Mouse (Mus musculus): ENCODE measurements around the gene C77080.

The C77080 gene

DNA sequence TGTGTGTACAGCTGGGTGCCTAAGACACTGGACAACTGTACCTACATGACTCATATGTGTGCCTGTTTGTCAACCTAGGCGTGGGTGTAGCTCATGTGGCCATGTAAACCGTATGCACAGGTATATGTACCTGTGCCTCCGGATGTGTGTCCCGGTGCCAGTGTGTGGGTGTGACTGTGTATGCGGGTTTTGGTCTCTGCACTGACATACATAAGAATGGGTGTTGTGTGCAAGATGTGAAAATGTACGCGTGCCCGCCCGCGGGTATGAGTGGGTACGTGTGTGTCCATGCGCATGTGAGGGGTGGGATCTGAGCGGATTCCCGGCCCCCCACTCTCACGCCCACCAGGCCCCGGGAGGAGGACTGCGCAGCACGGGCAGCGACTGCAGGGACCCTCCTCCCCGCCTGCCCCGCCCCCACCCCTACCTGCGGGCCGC is 22.6 kb downstream of the C77080 start:
- no peak for DNase-seq (ENCODE audit: low spot score in 2 of 2)

DNA sequence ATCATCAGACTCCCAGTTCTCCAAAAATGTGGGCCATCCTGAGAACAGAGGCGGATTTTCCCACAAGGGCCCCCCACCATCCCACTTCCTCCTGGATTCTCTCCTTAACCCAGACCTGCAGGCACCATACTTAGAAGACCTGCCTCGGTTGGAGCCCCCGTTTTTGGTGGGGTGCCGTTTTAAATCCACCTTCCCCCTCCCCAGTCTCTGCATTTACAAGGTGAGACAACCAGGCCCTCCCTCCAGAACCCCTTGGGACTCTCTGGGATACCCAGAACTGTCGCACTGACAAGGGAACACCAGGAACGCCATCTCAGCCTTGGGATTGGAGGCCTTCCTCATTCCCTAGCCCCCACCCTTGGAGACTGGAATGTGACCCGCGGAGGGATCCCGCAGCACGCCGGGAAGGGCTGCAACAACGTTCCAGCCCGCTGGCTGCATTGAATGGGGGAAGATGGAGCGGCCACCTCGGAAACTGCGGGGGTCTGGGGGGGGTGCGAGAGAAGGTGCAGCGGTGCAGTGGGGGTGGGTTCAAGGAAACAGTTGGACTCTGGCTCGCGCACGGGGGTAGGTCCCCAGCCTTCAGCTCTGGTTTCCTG is 23.3 kb downstream of the C77080 start:
- DNase-seq (ENCODE audit: low spot score in 2 of 2) = no peak

DNA sequence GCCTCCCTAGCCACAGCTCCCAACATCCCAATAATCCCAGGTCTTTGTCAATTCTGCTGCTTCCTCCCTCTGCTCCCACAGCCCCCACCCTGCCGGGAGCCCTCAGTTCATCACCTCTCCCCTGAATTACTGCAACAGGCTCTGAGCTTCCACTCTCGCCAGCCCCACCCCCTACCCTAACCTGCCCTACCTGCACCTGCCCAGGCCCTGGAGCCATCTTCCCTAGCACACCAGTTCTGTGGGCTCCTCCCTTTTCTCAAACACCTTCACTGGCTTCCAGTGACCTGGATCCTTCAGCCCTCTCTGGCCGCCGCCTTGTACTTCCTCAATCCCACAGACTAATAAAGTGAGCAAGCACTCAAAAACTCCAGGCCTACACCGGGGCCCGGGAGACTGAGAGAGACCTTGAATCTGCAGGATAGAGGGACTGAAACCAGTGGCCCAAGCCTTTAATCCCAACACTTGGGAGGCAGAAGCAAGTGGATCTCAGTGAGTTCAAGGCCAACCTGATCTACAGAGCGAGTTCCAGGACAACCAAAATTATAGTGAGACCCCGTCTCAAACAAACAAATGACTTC is 24.9 kb downstream of the C77080 start:
- no peak for DNase-seq (ENCODE audit: low spot score in 2 of 2)

DNA sequence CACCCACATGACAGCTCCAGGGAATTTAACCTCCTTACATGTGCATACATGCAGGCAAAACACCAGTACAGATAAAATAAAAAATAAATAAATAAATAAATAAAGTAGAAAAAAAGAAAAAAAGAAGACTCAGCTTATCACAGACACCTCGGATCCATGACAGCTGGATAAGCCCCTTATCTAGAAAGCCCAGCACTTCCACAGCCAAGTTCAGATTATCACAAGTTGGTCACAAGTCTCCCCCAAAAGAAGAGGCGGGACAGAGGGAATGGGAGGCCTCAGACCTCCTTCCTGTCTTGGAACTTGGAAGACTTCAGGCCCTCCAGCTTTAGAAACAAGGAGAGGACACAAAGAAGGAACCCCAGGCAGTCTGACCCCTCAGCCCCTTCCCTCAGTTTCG is 26.1 kb downstream of the C77080 start:
- DNase-seq (ENCODE audit: low spot score in 2 of 2) = no peak

DNA sequence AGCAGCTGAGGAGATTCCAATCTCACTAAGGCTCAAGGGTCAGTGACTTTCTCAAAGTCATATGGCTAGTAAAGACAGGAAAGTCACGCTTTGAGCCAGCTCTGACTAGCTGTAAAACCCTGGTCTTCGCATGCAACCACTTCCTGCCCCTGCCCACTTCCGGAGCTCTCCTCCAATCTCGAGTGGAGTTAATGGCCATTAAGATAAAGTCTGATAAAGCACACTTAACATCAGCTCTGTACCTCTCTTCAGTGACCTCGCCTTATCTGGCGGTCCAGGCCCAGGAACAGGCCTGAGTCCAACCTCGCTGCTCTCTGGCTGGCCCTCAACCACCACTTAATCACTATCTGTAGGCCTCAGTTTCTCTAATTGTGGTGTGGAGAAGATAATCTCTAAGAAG is 26.7 kb downstream of the C77080 start:
- peak in 1 of 2 experiments; percentile 22 for DNase-seq (ENCODE audit: low spot score in 2 of 2)

DNA sequence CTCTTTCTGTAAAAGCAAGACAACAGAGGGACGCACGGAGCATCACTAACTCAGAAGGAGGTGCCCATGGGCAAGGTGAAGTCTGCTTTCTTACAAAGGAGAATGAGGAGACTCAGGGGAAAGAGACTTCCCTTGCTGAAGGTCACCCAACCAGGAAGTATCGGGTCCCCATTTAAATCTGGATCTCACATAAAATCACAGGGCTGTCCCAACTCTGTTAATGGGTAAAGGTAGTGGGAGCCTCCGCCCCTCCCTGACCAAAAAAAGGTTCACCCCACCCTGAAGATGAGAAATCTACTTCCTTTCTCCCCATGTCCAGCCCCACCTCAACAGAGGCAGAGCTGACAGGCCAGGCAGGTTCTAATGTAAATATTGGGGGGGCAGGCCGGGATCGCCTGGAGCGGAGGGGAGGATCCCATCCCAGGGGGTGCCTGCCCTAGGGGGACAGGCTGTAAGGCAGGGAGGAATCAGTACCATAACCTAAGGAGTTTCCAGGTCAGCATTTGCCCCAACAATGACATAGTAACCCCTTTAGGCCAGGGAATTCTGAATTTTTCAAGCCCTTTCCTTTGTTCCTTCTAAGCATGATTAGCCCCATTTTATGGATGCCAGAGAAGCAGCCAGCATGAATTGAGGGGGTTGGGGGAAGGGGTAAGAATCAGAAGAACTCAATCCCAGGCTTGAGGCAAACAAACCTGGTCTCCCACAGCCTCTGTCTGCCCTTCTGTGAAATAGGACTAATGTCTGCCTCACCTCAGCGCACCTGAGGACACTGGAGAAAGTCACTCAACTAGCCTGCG is 28.4 kb downstream of the C77080 start:
- no peak for DNase-seq (ENCODE audit: low spot score in 2 of 2)

DNA sequence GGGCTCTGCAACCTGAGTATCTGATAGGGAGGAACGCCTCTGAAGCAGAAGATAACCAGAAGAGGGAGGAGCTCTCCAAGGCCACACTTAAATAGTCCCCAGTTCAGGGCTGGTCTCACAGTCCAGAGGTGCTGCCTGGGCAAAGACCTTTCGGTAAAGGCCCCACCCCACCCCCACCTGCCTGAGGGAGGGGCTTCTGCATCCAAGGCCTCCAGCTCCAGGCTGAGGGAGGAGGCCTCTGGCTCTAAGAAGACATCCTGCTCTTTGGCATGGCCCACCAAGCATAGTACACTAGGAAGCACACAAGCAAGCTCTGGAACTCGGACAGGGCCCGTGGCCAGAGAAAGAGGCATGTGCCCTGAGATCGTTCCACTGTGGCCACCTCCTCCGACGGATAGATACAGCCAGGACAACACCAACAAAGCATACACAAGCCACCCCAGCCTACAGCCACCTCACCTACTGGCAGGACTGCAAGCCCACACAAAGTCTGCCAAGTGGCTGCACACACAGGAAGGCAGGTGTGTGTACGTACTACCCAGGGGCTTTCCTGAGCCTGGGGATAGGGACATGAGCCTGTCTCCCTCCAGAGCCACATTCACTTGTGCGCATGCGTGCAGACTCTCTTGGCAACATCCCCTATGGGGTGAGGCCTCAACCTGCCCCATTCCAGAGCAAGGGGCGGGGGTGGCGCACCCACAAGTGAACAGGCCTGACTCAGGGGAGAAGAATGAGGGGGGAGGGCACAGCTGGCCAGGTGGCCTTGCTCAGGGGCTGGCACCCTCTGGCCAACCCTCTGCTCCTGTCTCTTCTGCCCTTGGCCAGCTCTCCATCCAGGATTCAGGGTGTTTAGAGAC is 29.4 kb downstream of the C77080 start:
- no peak for DNase-seq (ENCODE audit: low spot score in 2 of 2)

DNA sequence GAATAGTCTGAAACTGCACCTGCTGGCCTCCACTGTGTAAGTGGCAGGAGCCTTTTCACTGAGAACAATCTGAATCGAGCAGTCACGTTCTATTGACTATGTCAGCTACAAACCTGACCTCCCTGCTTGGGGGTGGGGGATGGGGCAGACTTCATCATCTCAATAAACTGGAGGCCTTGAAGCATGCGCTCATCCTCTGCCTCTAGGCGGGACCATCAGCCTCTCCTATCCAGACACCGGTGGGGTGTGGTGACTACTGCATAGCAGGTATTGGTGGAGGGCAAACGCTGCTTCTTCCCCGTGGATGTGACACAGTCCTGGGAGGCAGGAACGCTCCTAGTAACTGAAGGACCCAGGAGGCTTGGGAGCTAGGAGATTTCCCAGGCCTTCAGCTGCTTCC is 30.3 kb downstream of the C77080 start:
- no peak for DNase-seq (ENCODE audit: low spot score in 2 of 2)

DNA sequence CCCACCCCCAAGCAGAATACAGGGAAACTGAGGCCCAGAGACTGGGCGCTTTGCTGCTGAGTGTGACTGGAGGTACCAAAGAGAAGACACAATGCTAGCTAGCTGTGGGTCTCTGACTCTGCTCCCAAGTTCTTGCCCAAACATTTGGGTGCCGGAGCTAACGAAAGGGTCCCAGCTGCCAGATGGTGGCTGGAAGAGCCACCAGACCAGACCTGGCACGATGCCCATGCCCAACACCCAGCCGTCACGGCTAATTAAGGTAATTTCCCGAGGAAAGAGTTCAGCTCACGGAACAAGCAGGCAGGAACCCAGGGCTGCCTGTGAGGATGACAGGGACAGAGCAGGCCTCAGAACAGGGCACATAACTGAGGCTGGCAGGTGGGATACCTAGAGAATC is 33.2 kb downstream of the C77080 start:
- no peak for DNase-seq (ENCODE audit: low spot score in 2 of 2)

DNA sequence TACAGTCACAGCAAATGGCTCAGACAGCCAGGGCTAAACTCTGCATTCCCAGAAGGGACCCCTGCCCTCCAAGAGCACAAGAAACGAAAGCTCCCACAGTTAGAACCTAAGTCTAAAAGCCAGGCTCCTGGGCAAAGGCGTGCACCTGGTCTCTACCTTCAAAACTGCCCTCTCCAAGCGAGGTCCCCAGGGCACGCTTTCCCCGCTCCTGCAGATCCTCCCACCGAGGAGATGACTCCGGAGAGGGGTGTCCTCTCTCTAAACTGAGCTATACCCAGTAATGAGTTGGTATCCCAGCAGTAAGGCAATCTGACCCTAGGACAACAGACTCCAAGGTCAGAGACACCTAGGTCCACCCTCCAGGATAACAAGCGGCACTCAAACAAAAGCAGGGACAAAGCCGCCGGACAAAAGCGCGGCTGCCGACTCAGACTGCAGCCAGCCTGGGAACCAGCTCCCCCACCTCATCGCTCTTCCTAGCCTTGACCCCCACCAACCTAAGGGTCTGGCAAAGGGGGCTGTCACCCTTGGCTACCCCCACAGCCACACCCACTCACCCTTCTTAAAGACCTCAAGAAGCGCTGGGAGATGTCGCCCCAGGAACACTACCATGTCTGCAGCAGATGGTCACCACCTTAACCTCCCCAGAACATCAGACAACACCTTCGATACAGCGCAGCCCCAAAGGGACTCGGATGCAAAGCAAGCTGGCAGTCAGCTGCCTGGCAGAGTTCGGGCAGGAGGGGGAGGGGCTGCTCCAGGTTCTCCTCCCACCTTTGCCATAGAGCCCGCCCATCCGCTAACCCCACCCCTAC is 33.8 kb downstream of the C77080 start:
- DNase-seq (ENCODE audit: low spot score in 2 of 2) = no peak

DNA sequence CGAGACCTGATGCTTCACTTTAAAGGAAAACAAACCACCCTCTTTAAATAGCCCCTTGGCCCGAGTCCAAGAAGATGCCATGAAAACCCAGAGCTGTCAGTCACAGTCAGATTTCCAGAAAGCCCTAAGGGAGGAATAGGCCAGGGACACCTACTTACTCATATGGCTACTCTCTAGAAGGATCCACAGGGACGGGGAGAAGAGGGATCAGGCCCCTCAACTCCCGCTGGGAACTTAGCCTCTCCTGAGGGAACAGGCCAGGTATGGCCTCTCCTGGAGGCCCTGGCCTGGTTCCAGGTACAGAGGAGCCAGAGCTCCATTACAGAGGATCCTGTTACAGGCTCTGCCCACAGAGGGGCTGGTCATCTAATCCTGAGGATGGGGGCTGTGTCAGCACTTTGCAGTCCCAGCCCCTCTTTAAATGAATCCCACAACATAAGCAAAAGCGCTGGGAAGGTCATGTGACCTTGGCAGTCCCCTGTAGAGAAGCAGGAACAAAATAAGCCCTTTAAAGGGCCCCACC is 34.7 kb downstream of the C77080 start:
- no peak for DNase-seq (ENCODE audit: low spot score in 2 of 2)

DNA sequence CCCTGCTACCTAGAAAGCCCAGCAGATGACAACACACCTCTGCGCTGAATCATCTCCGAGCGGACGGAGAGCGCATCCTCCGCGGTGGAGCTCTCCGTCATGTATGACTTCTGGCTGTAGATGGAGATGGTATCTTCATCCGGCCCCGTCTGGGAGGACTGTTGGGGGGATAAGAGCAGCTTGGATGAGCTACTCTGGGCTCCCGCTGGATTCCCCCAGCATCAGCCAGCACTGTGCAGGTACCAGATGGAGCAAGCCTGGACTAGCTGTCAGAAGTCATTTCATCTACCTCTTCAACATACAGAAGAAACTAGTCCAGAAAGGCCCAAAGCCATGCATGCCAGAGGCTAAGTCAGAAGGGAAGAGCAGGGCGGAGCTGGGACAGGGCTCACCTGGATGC is 35.9 kb downstream of the C77080 start:
- no peak for DNase-seq (ENCODE audit: low spot score in 2 of 2)

DNA sequence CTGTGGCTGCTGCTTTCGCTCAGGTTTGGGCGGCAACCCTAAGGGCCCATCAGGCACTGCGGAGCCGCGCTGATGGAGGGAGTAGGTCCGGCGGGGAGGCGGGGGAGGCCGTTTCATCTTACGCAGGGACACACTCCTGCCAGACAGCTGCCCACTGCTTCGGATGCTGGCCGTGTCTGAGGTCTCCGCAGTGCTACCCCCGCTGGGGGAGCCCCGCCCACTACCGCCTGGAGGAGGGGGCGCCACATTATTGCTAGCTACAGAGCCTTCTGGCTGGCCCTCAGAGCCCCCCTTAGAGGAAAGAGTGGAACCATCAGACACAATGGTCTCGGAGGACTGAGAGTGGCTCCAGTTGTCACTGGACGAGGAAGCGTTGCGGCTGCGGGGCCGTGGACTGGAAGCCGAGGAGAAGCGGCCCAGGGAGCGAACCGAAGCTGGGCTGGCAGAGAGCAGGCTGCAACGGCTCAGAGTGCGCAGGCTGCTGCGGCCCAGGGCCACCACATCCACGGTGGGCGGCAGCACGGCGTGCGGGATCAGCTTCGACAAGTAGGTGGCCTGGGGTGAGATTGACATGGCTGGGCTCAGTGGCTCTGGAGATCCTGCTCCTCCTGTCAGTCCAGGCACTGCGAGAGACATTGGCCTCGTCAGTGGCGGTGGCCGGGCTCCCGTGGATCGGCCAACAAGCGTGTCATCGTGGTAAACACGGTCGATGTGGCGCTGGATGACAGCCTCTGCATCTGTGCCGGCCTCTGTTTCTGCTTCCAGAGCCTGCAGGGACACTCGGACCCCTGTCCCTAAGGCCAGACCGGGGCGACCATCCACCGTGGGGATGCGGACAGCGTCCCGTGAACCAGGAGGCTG is 37.6 kb downstream of the C77080 start:
- DNase-seq (ENCODE audit: low spot score in 2 of 2) = no peak

DNA sequence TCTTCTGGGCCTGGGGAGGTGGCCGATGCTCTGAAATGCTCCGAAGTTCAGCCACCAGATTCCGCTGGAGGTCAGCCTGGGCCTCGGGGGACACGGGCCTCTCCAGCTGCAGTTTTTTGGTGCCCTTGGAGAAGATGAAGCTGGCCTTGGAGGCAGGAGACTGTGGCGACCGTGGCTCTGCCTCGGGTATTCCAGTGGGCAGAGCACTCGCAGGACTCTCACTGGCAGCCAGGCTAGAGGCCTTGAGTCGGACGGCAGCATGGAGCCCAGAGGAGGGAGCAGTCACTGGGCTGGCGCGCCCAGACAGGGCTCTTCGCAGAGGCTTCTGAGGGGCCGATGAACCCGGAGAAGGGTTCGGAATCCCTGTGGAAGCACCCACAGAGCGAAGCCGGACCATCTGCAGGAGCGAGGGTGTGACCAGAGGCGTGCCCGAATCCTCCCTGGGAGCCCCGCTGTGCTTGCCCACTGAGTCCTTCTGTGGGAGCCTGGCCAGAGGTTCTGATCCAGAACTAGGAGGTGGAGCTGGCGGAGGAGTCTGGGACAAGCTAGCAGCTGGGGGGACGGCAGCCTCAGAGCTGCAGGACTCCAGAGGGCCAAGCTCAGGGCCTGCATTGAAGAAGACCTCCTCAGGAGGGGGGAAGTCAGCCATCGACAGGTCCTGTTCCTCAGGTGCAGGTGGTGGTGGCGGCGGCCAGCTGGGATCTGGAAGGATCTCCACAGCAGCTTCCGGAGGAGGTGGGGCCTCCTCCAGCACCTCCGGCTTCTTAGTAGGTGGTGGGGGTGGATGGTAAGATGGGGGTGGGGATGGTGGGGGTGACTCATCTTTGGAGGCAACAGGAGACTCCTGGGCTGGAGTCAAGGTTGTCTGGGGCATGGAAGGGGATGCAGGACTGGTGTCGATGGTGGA is 38.9 kb downstream of the C77080 start:
- DNase-seq (ENCODE audit: low spot score in 2 of 2) = no peak

DNA sequence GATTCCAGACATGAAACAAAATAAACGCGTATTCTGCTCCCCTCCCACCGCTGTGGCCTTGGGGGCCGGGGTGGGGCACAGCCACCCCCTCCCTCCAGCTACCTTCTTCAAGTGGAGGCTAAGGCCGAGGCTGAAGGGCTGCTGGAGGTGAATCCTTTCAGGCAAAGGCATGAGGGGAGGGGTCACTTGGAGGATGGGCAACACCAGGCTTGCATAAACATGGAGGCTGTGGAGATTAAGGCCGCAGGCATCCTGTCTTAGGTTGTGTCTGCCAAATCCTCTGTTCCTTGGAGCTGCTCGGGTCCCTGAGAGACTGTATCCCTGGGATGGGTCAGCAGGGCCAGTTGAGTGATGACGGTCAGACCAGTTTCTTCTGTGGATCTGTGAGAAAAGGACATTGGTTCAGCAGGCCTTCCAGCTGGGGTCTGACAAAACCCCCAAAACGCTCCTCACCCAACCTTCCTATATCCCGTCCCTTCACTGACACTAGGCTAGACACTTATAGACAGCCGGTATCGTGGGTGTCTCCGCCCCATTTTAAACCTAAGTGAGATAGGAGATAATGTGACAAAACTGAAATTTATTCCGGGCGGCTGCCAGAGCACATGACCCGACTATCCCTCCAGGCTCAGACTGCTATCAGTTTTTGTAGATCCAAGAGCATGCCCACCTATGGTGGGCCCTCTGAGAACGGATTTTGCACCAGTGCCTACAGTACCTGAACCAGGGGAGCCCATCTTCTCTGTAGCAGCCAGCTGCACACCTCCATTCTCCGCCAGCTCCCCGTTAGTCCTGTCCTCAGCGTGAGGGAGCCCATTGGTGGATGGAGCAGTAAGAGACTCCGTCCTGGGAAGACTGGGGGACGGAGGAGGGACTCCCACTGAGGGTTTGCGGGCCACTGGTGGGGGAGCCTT is 39.9 kb downstream of the C77080 start:
- no peak for DNase-seq (ENCODE audit: low spot score in 2 of 2)

DNA sequence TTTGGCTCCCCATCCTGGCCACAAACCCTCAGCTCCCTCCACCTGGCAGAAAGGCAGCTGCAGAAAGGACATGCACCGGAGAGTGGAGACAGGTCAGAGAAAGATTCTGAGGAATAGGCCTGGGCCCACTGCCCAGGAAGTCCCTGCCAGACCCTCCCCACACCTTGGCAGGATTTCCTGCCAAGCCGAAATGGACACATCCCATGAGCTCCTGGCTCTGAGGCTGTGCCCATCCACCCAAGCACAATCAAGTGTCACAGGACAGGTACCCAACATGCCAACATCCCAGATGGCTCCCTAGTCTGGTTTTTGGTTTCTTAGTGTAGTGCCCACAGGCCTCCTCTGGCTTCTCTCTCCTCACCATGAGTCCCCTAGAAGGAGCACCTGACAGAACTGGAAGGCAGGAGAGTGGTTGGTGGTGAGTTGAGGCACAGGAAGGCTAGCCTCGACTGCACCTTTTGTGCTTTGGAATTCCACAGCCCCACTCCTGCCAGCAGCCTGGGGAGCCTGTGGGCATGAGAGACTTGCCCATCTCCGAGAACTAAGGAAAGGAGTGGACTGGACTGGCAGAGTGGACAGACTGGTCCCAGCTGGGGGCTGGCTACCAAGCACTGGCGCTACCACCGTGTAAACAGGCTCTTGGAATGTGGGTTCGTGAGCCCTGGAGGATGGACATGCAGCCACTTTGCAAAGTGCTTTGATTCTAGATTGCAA is 40.7 kb downstream of the C77080 start:
- no peak for DNase-seq (ENCODE audit: low spot score in 2 of 2)

DNA sequence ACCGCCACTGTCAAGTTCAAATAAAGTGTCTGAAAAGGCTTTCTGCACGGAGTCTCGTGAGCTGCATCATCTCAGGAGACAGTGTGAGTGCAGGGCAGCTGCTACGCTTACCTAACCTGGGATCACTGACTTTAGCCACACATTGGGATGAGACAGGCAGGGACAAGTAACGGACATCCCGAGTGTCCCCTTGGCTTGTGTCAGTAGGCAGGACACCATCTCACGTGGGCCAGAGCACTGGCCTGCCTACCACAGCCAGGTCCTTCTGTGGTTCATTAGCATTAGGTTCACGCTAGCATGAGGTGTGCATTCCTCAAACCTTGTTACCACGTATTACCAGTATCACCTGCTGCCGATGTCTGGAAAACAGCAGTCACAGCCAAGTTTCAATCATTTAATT is 42.0 kb downstream of the C77080 start:
- no peak for DNase-seq (ENCODE audit: low spot score in 2 of 2)

Data from spleen, postnatal 36 days (tissue).